Mouse (Mus musculus) neural tube, embryonic 15.5 days (tissue): Measurements from ENCODE around the gene Olfr95. TPM values are rescaled to one million over a fixed set of nuclear protein-coding genes. Genes with fewer than 3 reads are reported as not detected.

Source experiments
- polyA plus RNA-seq: library from polyadenylated mRNA; unstranded; fragments of >200 nt; fragmentation: Nextera tagmentation; extraction: Ambion mirVana; gene quantifications from 2 replicates; pipeline ENCODE4 v1.2.1, GENCODE M21; 2015

Gene Olfr95
- polyA plus RNA-seq, 1 experiment from 2014 or later, result not detected

Other genes starting within 250 kb of the Olfr95 start
- 0.27 TPM in 1 of 2 replicates, not detected in the other for gene 2410137M14Rik, start 231.9 kb downstream of the Olfr95 start, polyA plus RNA-seq
- 2.5 and 2.7 TPM in 2 replicates for gene H2-M5, start 223.6 kb downstream of the Olfr95 start, polyA plus RNA-seq
- 200 and 252 TPM in 2 replicates for gene Zfp57, start 212.0 kb downstream of the Olfr95 start, polyA plus RNA-seq
- gene Mog, start 189.7 kb downstream of the Olfr95 start, polyA plus RNA-seq, result 1.5 and 2.0 TPM in 2 replicates
- gene Gabbr1, start 167.2 kb downstream of the Olfr95 start, polyA plus RNA-seq, result 77.9 and 90.1 TPM in 2 replicates
- 0.06 TPM in 1 of 2 replicates, not detected in the other for gene Olfr90, start 124.6 kb downstream of the Olfr95 start, polyA plus RNA-seq
- not detected in 2 replicates for gene Olfr91, start 114.8 kb downstream of the Olfr95 start, polyA plus RNA-seq
- not detected in 2 replicates for gene Olfr92, start 93.0 kb downstream of the Olfr95 start, polyA plus RNA-seq
- gene Olfr93, start 51.6 kb downstream of the Olfr95 start, polyA plus RNA-seq, result not detected in 2 replicates
- gene Ubd, start 19.2 kb downstream of the Olfr95 start, polyA plus RNA-seq, result 3.8 TPM in 1 of 2 replicates, not detected in the other
- gene Olfr94, start 12.1 kb downstream of the Olfr95 start, polyA plus RNA-seq, result 0.14 and 0.19 TPM in 2 replicates
- not detected in 2 replicates for gene Olfr96, start 7.0 kb upstream of the Olfr95 start, polyA plus RNA-seq
- gene Olfr97, start 24.2 kb upstream of the Olfr95 start, polyA plus RNA-seq, result not detected in 2 replicates
- not detected in 2 replicates for gene Olfr98, start 50.6 kb upstream of the Olfr95 start, polyA plus RNA-seq
- gene H2-M3, start 57.1 kb upstream of the Olfr95 start, polyA plus RNA-seq, result 1.7 and 3.2 TPM in 2 replicates
- gene Olfr99, start 70.3 kb upstream of the Olfr95 start, polyA plus RNA-seq, result not detected in 2 replicates
- gene Olfr101, start 91.2 kb upstream of the Olfr95 start, polyA plus RNA-seq, result not detected in 2 replicates
- not detected in 2 replicates for gene Olfr102, start 103.9 kb upstream of the Olfr95 start, polyA plus RNA-seq
- not detected in 2 replicates for gene Olfr103, start 126.6 kb upstream of the Olfr95 start, polyA plus RNA-seq
- not detected in 2 replicates for gene Olfr104-ps, start 146.5 kb upstream of the Olfr95 start, polyA plus RNA-seq
- not detected in 2 replicates for gene Olfr105-ps, start 165.9 kb upstream of the Olfr95 start, polyA plus RNA-seq
- gene Olfr106-ps, start 177.3 kb upstream of the Olfr95 start, polyA plus RNA-seq, result not detected in 2 replicates
- gene Olfr107, start 186.1 kb upstream of the Olfr95 start, polyA plus RNA-seq, result 0.04 TPM in 1 of 2 replicates, not detected in the other
- gene Olfr108, start 232.4 kb upstream of the Olfr95 start, polyA plus RNA-seq, result not detected in 2 replicates
- not detected in 2 replicates for gene Olfr109, start 245.8 kb upstream of the Olfr95 start, polyA plus RNA-seq